ENCODE assay signal across 1 mouse cellular context in genomic region chr15:96654714-96655113, GRCm38 (mm10).
TF ChIP-seq lines count a peak whose summit lies in the region.

No protein-coding gene starts in this region.

TF ChIP-seq in CH12.LX, 34 proteins besides CTCF, POLR2A, EP300 and RAD21 (continued from another document):
- no peak for TF ChIP-seq ZC3H11A (IDR thresholded peaks at IDR 0.05; ENCODE audit: low read depth, low read length)
- peak; percentile 21; the same call in 1 of the 2 replicates for TF ChIP-seq NELFE (IDR thresholded peaks at IDR 0.05; ENCODE audit: low read depth, low read length)
- no peak for TF ChIP-seq USF2 (conservative IDR thresholded peaks at IDR 0.05; ENCODE audit: low read depth, low read length)
- TF ChIP-seq HCFC1 (IDR thresholded peaks at IDR 0.05; ENCODE audit: low read depth, low read length) = peak; percentile 70
- no peak for TF ChIP-seq MAFK (IDR thresholded peaks at IDR 0.05; ENCODE audit: insufficient replicate concordance, low read length)
- no peak for TF ChIP-seq E2F4 (IDR thresholded peaks at IDR 0.05; ENCODE audit: insufficient replicate concordance, low read depth, low read length)
- no peak for TF ChIP-seq POLR2AphosphoS2 (IDR thresholded peaks at IDR 0.05; ENCODE audit: low read depth, low read length)
- 0 out of 2 replicates have a peak, but pooled peaks have one; percentile 35 for TF ChIP-seq ETS1 (conservative IDR thresholded peaks at IDR 0.05; ENCODE audit: low read depth, low read length)
